Mouse (Mus musculus) olfactory bulb, adult 2 months (tissue): ENCODE measurements at regions not wholly inside any gene's neighbourhood (a gene's known extent, or its start where the extent isn't known, plus 50 kb on each side); places are given as distances from the start of the nearest gene placed in this dataset.

Source experiments
- CTCF ChIP-seq: fragments of 200-500 bp; IDR thresholded peaks from 2 replicates; pipeline ENCODE4 v1.5.1; 2012; ENCODE audit warnings: low read depth, mild to moderate bottlenecking, low read length, moderate library complexity; ENCODE audit not compliant: insufficient read depth
- POLR2A ChIP-seq: fragments of 200-500 bp; IDR thresholded peaks from 2 replicates; pipeline ENCODE4 v1.6.1; 2012; ENCODE audit warnings: mild to moderate bottlenecking, low read depth, low read length, moderate library complexity; ENCODE audit not compliant: insufficient read depth

DNA sequence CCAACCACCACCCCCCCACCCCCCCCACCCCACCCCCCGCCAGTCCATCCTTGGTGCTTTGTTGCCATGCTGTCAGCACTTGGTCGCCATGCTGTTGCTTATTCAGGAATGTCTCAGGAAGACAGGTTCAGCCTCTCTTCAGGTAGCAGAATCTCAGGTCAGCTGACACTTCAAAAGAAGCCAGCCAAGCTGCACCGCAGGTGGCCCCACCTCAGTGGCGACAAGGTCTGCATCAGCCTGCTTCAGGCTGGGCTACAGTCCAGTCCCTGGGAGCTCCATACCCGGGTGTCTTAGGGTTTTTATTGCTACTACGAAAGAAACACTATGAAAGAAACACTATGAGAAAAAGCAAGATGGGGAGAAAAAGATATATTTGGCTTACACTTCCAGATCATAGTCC lies 82.4 kb upstream of the Cop1 start:
- no peak for TF ChIP-seq POLR2A
- TF ChIP-seq CTCF: no peak
